Comparison of ENCODE assay signal across 33 mouse cellular contexts in the genomic region with DNA sequence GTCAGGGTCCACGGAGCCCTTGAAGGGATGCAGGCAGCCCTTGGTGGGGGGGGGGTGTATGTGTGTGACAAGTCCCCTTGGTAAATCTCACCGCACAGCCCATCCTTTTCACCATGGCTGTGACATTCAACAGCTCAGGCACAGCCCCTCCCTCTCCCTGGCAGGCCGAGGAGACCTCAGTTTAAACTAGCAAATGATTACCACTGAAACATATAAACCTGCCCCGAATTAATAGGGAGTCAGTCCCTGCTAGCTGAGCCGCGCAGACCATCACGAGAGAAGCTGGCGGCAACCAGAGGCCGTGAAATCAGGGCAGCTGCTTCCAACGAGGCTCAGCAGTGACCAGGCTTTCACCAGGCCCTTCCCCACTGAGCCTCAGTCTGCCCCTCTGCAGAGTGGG. TPM values are rescaled to one million over a fixed set of nuclear protein-coding genes. Genes with fewer than 3 reads are reported as not detected.
DNase-seq lines count a peak whose midpoint lies in the region; ATAC-seq and TF ChIP-seq lines count a peak whose summit lies in the region.
"Had no signal": no experiment of that assay in that cellular context is flagged by ENCODE, and none has a peak within 500 bp of the region (broad histone marks: within the 10 kb centered on the region; RNA-seq: fewer than 3 reads in every experiment).

No protein-coding gene starts in this region.

- DNase-seq in hindbrain, postnatal 0 days (ENCODE audit: low spot score): no peak
- DNase-seq in kidney, adult 8-10 months: peak; percentile 50 to 72
- peak; percentile 68 for DNase-seq in kidney, postnatal 10 days
- no peak for DNase-seq in cerebellum, postnatal 4 days (ENCODE audit: low spot score in 2 of 2)
- no peak for DNase-seq in ovary, adult 18-20 months (ENCODE audit: low spot score)
- DNase-seq in frontal cortex, postnatal 25 days (ENCODE audit: low spot score in 2 of 2): no peak
- DNase-seq: adrenal gland, postnatal 36 days; cerebellum, adult 9-10 months; forebrain, postnatal 0 days; gastrocnemius, postnatal 36 days; heart, postnatal 36 days; layer of hippocampus, postnatal 36 days; liver, embryonic 13.5 days; lung, embryonic 14.5 days; lung, postnatal 36 days; thymus, adult 18-20 months; thymus, postnatal 4 days had no signal

- H3K4me2 ChIP-seq in hindbrain, embryonic 13.5 days: no peak overlapping the region
- H3K4me2 ChIP-seq in hindbrain, postnatal 0 days (ENCODE audit: low read depth, low read length): no peak overlapping the region
- H3K4me2 ChIP-seq: embryonic facial prominence, embryonic 12.5 days; heart, embryonic 15.5 days; hindbrain, embryonic 15.5 days; liver, embryonic 13.5 days; lung, embryonic 14.5 days had no signal

- ATAC-seq in hindbrain, embryonic 13.5 days (ENCODE audit: low FRiP score): 0 out of 2 replicates have a peak, but pooled peaks have one; percentile 22
- no peak for ATAC-seq in hindbrain, postnatal 0 days
- ATAC-seq: CD4-positive, CD25-positive, alpha-beta regulatory T cell, adult 4 months; forebrain, postnatal 0 days; intestine, embryonic 16.5 days; midbrain, embryonic 16.5 days had no signal

- no peaks in the 10 kb centered on the region for H3K9me3 ChIP-seq in hindbrain, embryonic 13.5 days
- H3K9me3 ChIP-seq in hindbrain, postnatal 0 days (ENCODE audit: low read length): no peaks in the 10 kb centered on the region
- H3K9me3 ChIP-seq: embryonic facial prominence, embryonic 12.5 days; heart, embryonic 15.5 days; hindbrain, embryonic 15.5 days; liver, embryonic 13.5 days; megakaryocyte, embryonic 14.5 days had no signal

- H3K4me1 ChIP-seq in hindbrain, embryonic 13.5 days (replicated peaks): peaks cover 27% of the 10 kb centered on the region
- H3K4me1 ChIP-seq in hindbrain, postnatal 0 days (ENCODE audit: insufficient read depth, low read length): no peaks in the 10 kb centered on the region
- H3K4me1 ChIP-seq: embryonic facial prominence, embryonic 12.5 days; heart, embryonic 15.5 days had no signal

- peaks cover 55% of the 10 kb centered on the region for H3K27me3 ChIP-seq in hindbrain, embryonic 13.5 days
- 0 out of 2 replicates have a peak, but pooled peaks cover 2% of the 10 kb centered on the region for H3K27me3 ChIP-seq in hindbrain, postnatal 0 days (ENCODE audit: insufficient read depth, low read length)
- H3K27me3 ChIP-seq: hindbrain, embryonic 15.5 days had no signal

- no peak for TF ChIP-seq CTCF in hindbrain, postnatal 0 days (IDR thresholded peaks at IDR 0.05; ENCODE audit: low read depth)

- H3K9ac ChIP-seq in hindbrain, embryonic 13.5 days: no peak overlapping the region
- H3K9ac ChIP-seq in hindbrain, postnatal 0 days (replicated peaks; ENCODE audit: low read length): no peak overlapping the region
- H3K9ac ChIP-seq: embryonic facial prominence, embryonic 12.5 days; forebrain, postnatal 0 days; heart, embryonic 15.5 days; hindbrain, embryonic 15.5 days; liver, embryonic 13.5 days; lung, embryonic 14.5 days had no signal

- H3K27ac ChIP-seq in hindbrain, embryonic 13.5 days: no peak overlapping the region
- H3K27ac ChIP-seq in hindbrain, postnatal 0 days: no peak overlapping the region
- H3K27ac ChIP-seq: embryonic facial prominence, embryonic 12.5 days; heart, embryonic 15.5 days; hindbrain, embryonic 15.5 days; liver, embryonic 13.5 days had no signal

- WGBS in hindbrain, embryonic 13.5 days: 46% methylated on average over 10 of the region's 10 CpGs
- WGBS in hindbrain, postnatal 0 days: 42% methylated on average over 10 of the region's 10 CpGs

- H3K36me3 ChIP-seq in hindbrain, embryonic 13.5 days: no peaks in the 10 kb centered on the region
- H3K36me3 ChIP-seq in hindbrain, postnatal 0 days (ENCODE audit: insufficient read depth, low read length): no peaks in the 10 kb centered on the region
- H3K36me3 ChIP-seq: embryonic facial prominence, embryonic 12.5 days; heart, embryonic 15.5 days; hindbrain, embryonic 15.5 days; liver, embryonic 13.5 days had no signal

- no peak overlapping the region for H3K4me3 ChIP-seq in hindbrain, embryonic 13.5 days
- no peak overlapping the region for H3K4me3 ChIP-seq in hindbrain, postnatal 0 days (ENCODE audit: low read length)
- H3K4me3 ChIP-seq: embryonic facial prominence, embryonic 12.5 days; heart, embryonic 15.5 days; hindbrain, embryonic 15.5 days; liver, embryonic 13.5 days; megakaryocyte, embryonic 14.5 days; myocyte had no signal

RNA-seq across cellular contexts. Expression of a gene that starts 9.7 kb away (rescaled TPM):
- 3.4 and 4.6 TPM in 2 replicates for polyA plus RNA-seq in hindbrain, embryonic 13.5 days (2015; fragmentation: Nextera tagmentation; extraction: Ambion mirVana)
- 27.3 and 28.9 TPM in 2 replicates for total RNA-seq in hindbrain, postnatal 0 days (2014; rRNA removed)
- polyA plus RNA-seq in hindbrain, postnatal 0 days (2015; fragmentation: Nextera tagmentation; extraction: Ambion mirVana): 8.7 and 9.1 TPM in 2 replicates
- total RNA-seq: common myeloid progenitor, adult 5-6 weeks; gastrocnemius, postnatal 36 days; heart, adult 8-10 months; heart, postnatal 36 days had no signal
- polyA plus RNA-seq: heart, embryonic 15.5 days had no signal

RNA-seq across cellular contexts. Expression of a gene that starts 25.7 kb away (rescaled TPM):
- polyA plus RNA-seq in hindbrain, embryonic 13.5 days (2015; fragmentation: Nextera tagmentation; extraction: Ambion mirVana): 0.08 TPM in 1 of 2 replicates, not detected in the other
- not detected in 2 replicates for total RNA-seq in hindbrain, postnatal 0 days (2014; rRNA removed)
- 0.06 TPM in 1 of 2 replicates, not detected in the other for polyA plus RNA-seq in hindbrain, postnatal 0 days (2015; fragmentation: Nextera tagmentation; extraction: Ambion mirVana)
- total RNA-seq: adrenal gland, adult 18-20 months; adrenal gland, postnatal 36 days; gastrocnemius, postnatal 36 days; heart, adult 8-10 months; heart, postnatal 36 days; layer of hippocampus, adult 8-10 months; layer of hippocampus, postnatal 36 days; left cerebral cortex, postnatal 10 days had no signal
- polyA plus RNA-seq: hindbrain, embryonic 15.5 days; intestine, embryonic 16.5 days; lung, embryonic 14.5 days; neural tube, embryonic 14.5 days; stomach, embryonic 16.5 days had no signal

RNA-seq across cellular contexts. Expression of a gene that starts 51.0 kb away (rescaled TPM):
- polyA plus RNA-seq in hindbrain, embryonic 13.5 days (2015; fragmentation: Nextera tagmentation; extraction: Ambion mirVana): 6.3 and 7.0 TPM in 2 replicates
- 11.6 and 12.9 TPM in 2 replicates for total RNA-seq in hindbrain, postnatal 0 days (2014; rRNA removed)
- polyA plus RNA-seq in hindbrain, postnatal 0 days (2015; fragmentation: Nextera tagmentation; extraction: Ambion mirVana): 2.0 and 2.1 TPM in 2 replicates
- polyA plus RNA-seq: CD4-positive, CD25-positive, alpha-beta regulatory T cell, adult 4 months had no signal

Comparison
In these comparisons a context has a peak if more than half of its experiments do, and no peak if none do; other contexts are left out.
1. DNase-seq: peak in kidney, adult 8-10 months (2 of 2) and kidney, postnatal 10 days (single experiment); none in hindbrain, postnatal 0 days (single experiment), cerebellum, postnatal 4 days (0 of 2), ovary, adult 18-20 months (single experiment) and frontal cortex, postnatal 25 days (0 of 2).